Mouse (Mus musculus) liver, embryonic 14.5 days (tissue): Measurements from ENCODE around the gene Ccdc69. TPM values are rescaled to one million over a fixed set of nuclear protein-coding genes. Genes with fewer than 3 reads are reported as not detected.

Experiments
- ATAC-seq: fragments of 200-750 bp; cut with Nextera tagmentation; 2 replicates; pipeline ENCODE4 v1.8.0; 2017; ENCODE audit warnings: moderate number of reproducible peaks, mild to moderate bottlenecking, moderate library complexity; ENCODE audit not compliant: insufficient read depth
- DNase-seq, 3 experiments: peaks; one replicate each; pipeline ENCODE4 v3.0.0-alpha.2; 2012 to 2013; ENCODE audit warnings: low read depth in 3 of 3, low spot score in 3 of 3
- H3K27ac ChIP-seq: fragments of 300-500 bp; sonication (generic); 2 replicates; pipeline ENCODE4 v1.5.1; 2014; ENCODE audit warnings: moderate library complexity, mild to moderate bottlenecking, control low read depth, inconsistent platforms
- H3K27me3 ChIP-seq: fragments of 300-500 bp; sonication (generic); 2 replicates; pipeline ENCODE4 v1.6.1; 2014; ENCODE audit warnings: mild to moderate bottlenecking, low read length, moderate library complexity; ENCODE audit not compliant: control insufficient read depth, insufficient read depth
- H3K36me3 ChIP-seq: fragments of 300-500 bp; sonication (generic); replicated peaks from 2 replicates; pipeline ENCODE4 v1.6.1; 2014; ENCODE audit warnings: low read depth; ENCODE audit not compliant: control insufficient read depth, insufficient read depth
- H3K4me1 ChIP-seq, 2 experiments: fragments of 200-500 bp in 1 of 2; fragments of 300-500 bp in 1 of 2; sonication (generic) in 1 of 2; replicated peaks; 2 replicates each; pipeline ENCODE4 v1.6.1; 2012 to 2014; ENCODE audit warnings: antibody characterized with exemption in 1 of 2, inconsistent platforms in 1 of 2, low read length in 1 of 2; ENCODE audit not compliant: control insufficient read depth in 2 of 2, insufficient read depth in 2 of 2
- H3K4me2 ChIP-seq: fragments of 300-500 bp; sonication (generic); 2 replicates; pipeline ENCODE4 v1.6.1; 2014; ENCODE audit warnings: low read depth, mild to moderate bottlenecking, control low read depth, moderate library complexity
- H3K4me3 ChIP-seq, 2 experiments: fragments of 200-500 bp in 1 of 2; fragments of 300-500 bp in 1 of 2; sonication (generic) in 1 of 2; 2 replicates each; pipeline ENCODE4 v1.5.1; 2012 to 2014; ENCODE audit warnings: low read depth in 2 of 2, low read length in 2 of 2, mild to moderate bottlenecking in 2 of 2, control low read depth in 1 of 2, inconsistent platforms in 1 of 2, moderate library complexity in 1 of 2; ENCODE audit not compliant: insufficient read depth in 1 of 2
- H3K9ac ChIP-seq: fragments of 300-500 bp; sonication (generic); replicated peaks from 2 replicates; pipeline ENCODE4 v1.6.1; 2014; ENCODE audit warnings: mild to moderate bottlenecking, control low read depth, moderate library complexity
- H3K9me3 ChIP-seq: fragments of 300-500 bp; sonication (generic); 2 replicates; pipeline ENCODE4 v1.6.1; 2016; ENCODE audit warnings: low read length, mixed read lengths; ENCODE audit not compliant: control insufficient read depth
- CTCF ChIP-seq: IDR thresholded peaks from 2 replicates; pipeline ENCODE4 v1.5.1; 2016; ENCODE audit warnings: antibody characterized with exemption, low read depth, control low read depth
- EP300 ChIP-seq: IDR thresholded peaks from 2 replicates; pipeline ENCODE4 v1.6.1; 2016; ENCODE audit warnings: antibody characterized with exemption, low read depth
- WGBS: fragments of 180-500 bp; shearing (Covaris S2); extraction: QIAGEN DNeasy Blood & Tissue Kit; methylation state at CpG from one replicate; pipeline ENCODE4 v1.1.7; 2014; ENCODE audit not compliant: insufficient replicate concordance; 5-methylcytosine and 5-hydroxymethylcytosine counted together
- polyA plus RNA-seq, 2 experiments: library from polyadenylated mRNA; depleted of rRNA in 1 of 2; stranded (reverse) in 1 of 2; unstranded in 1 of 2; fragments of >200 nt; fragmentation: Nextera tagmentation in 1 of 2; extraction: Ambion mirVana in 1 of 2; gene quantifications; 2 replicates each; pipeline versions ENCODE4 v1.2.1 to v1.2.3; 2012 to 2014

Ccdc69 gene
- polyA plus RNA-seq, 2 experiments = 0.77 to 1.1 TPM

DNA sequence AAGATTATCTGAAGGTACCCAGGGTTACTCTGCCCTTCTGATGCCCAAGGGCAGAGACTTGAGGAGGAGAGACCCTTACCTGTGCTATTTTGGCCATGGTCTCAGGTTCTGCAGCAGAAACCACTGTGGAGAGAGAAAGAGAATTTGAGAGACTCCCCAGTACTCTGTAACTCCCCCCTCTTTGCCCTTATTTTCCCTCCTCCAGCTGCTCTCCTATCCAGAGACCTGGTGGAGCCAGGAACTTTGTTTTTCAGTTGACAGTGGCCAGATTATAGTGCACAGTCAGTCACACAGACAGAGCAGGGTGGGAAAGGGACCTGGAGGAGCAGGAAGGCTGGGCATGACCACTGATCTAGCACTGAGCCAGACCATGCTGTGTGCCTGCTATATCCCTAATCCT is 56.5 kb downstream of the Ccdc69 start:
- ATAC-seq (no peak), DNase-seq (no peak)
- H3K4me1 ChIP-seq = peaks cover 5 to 31% of the 10 kb centered on the region in 2 experiments; a peak in 2 of 4 replicates
- H3K27me3 ChIP-seq = no peaks in the 10 kb centered on the region
- no peak overlapping the region for H3K9ac ChIP-seq
- H3K4me2 ChIP-seq = no peak overlapping the region
- no peaks in the 10 kb centered on the region for H3K36me3 ChIP-seq
- no peaks in the 10 kb centered on the region for H3K9me3 ChIP-seq
- H3K27ac ChIP-seq = no peak overlapping the region
- H3K4me3 ChIP-seq = no peak overlapping the region
- no peak for TF ChIP-seq CTCF
- no peak for TF ChIP-seq EP300

DNA sequence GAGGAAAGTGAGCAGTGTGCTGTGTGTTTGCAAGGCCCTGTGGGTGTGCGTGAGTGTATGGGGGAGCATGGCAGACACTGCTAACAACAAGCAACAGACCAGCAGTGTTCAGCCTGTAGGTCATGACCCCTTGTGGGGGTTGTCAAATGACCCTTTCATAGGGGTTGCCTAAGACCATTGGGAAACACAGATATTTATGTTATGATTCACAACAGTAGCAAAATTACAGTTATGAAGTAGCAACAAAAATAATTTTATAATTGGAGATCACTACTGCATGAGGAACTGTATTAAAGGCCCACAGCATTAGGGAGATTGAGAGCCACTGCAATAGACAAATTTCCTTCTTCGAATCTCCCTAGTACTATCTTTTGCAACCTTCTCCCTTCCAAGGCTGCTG is 58.2 kb downstream of the Ccdc69 start:
- DNase-seq = no peak
- Histone ChIP-seq H3K9me3 (no peaks in the 10 kb centered on the region), H3K4me1 (peaks cover 5 to 31% of the 10 kb centered on the region in 2 experiments; a peak in 2 of 4 replicates), H3K27ac (no peak overlapping the region), H3K27me3 (no peaks in the 10 kb centered on the region), H3K9ac (no peak overlapping the region), H3K4me3 (no peak overlapping the region), H3K36me3 (no peaks in the 10 kb centered on the region), H3K4me2 (no peak overlapping the region)
- TF ChIP-seq EP300 (no peak), CTCF (no peak)
- ATAC-seq = no peak
- 56% methylated on average over 2 of the region's 2 CpGs for WGBS

DNA sequence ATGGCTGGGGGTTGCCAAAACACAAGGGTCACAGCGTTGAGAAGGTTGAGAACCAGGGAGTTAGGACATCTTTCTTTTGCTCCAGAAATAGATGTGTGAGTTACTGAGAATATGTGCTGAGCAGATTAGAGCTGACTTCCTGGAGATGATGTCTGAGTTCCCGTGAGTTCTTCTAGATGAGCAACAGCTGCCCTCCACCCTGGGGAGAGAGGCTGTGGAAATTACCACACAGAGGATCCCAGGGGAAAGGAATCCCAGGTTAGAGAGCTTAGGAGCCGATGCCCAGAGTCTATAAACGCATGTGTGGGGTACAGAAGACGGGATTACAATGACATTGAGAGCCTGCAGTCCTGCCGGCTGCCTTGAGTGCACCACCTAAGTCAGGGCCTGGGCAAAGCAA is 59.9 kb downstream of the Ccdc69 start:
- WGBS = 56% methylated on average over 6 of the region's 6 CpGs
- peaks cover 5 to 17% of the 10 kb centered on the region in 2 experiments; a peak in 2 of 4 replicates for H3K4me1 ChIP-seq

DNA sequence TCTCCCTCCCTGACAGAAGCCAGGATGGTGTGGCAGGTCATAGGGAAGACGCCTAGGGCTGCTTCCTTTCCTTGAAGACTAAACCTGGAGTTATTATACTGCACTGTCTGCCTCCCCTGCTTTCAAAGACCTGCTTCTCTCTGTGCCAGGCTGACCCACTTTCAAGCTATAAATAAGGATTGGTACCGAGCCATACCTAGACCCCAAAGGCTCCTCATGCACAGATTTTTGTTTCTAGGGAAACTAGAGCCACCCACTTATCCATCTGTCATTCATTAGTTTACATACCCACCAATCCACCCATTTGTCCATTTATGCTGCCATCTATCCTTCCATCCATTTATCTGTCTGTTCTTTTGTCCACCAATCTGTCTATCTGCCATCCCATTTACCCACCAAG is 60.7 kb downstream of the Ccdc69 start:
- H3K4me3 ChIP-seq = no peak overlapping the region
- peaks cover 3 to 9% of the 10 kb centered on the region in 2 experiments; a peak in 2 of 4 replicates for H3K4me1 ChIP-seq
- H3K9me3 ChIP-seq = no peaks in the 10 kb centered on the region
- H3K36me3 ChIP-seq = no peaks in the 10 kb centered on the region
- 60% methylated on average over 2 of the region's 2 CpGs for WGBS
- no peak overlapping the region for H3K27ac ChIP-seq
- H3K27me3 ChIP-seq = no peaks in the 10 kb centered on the region
- no peak for TF ChIP-seq CTCF
- no peak for TF ChIP-seq EP300
- no peak for DNase-seq
- no peak overlapping the region for H3K9ac ChIP-seq
- ATAC-seq = no peak
- H3K4me2 ChIP-seq = no peak overlapping the region

More for the DNA sequence above, 59.9 kb downstream of the Ccdc69 start:
- H3K27ac ChIP-seq = no peak overlapping the region
- no peaks in the 10 kb centered on the region for H3K27me3 ChIP-seq
- H3K4me3 ChIP-seq = no peak overlapping the region
- no peaks in the 10 kb centered on the region for H3K36me3 ChIP-seq
- no peak overlapping the region for H3K9ac ChIP-seq
- ATAC-seq = no peak
- TF ChIP-seq CTCF (no peak), EP300 (no peak)
- no peak for DNase-seq
- H3K4me2 ChIP-seq = no peak overlapping the region
- H3K9me3 ChIP-seq = no peaks in the 10 kb centered on the region

DNA sequence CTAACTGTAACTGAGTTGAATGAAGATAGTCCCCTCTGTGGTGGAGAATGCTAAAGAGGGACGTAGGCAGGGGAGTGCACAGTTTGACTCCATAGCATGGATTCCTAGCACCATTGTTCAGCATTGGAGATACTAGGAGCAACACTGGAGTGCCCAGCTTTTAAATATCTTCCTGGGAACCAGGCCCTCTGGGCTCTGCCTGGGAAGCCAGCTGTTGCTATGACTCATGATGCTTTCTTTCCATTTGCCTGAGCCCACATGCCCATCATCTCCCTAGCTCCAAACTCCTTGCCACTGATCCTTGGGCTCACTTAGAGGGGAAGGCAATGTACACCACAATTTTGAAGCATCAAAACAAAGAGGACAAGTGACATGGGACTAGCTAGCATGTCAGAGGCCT is 61.2 kb downstream of the Ccdc69 start:
- H3K4me3 ChIP-seq = no peak overlapping the region
- no peak overlapping the region for H3K27ac ChIP-seq
- peaks cover 1 to 5% of the 10 kb centered on the region in 2 experiments; a peak in 2 of 4 replicates for H3K4me1 ChIP-seq
- DNase-seq (no peak), ATAC-seq (no peak)
- WGBS = 70% methylated on average over 1 of the region's 1 CpGs
- no peaks in the 10 kb centered on the region for H3K36me3 ChIP-seq
- no peak overlapping the region for H3K9ac ChIP-seq
- no peaks in the 10 kb centered on the region for H3K9me3 ChIP-seq
- TF ChIP-seq CTCF (no peak), EP300 (no peak)
- no peak overlapping the region for H3K4me2 ChIP-seq
- H3K27me3 ChIP-seq = no peaks in the 10 kb centered on the region
